Mouse (Mus musculus) left cerebral cortex, adult 18-20 months (tissue): ENCODE data around the gene Armc10. TPM values are rescaled to one million over a fixed set of nuclear protein-coding genes. Genes with fewer than 3 reads are reported as not detected.
A peak's percentile ranks its signal among the peaks of the same experiment; 100 is the strongest.
"Not testable (repeated sequence)": the region's sequence is repeated elsewhere in the genome, so short reads cannot be mapped to it uniquely, and the experiment has no call there.

Source experiments
- DNase-seq, 2 experiments: peaks; one replicate each; pipeline ENCODE4 v3.0.0; 2021 to 2022; ENCODE audit warnings: low spot score in 2 of 2, mixed read lengths in 1 of 2
- long read RNA-seq, 2 experiments: library from polyadenylated mRNA; stranded (forward); transcript quantifications; one replicate each; pipeline ENCODE4 v2.0.0; 2021
- total RNA-seq, 2 experiments: library from RNA; stranded (reverse); gene quantifications; 2 replicates each; pipeline ENCODE4 v1.2.3; 2021

The Armc10 gene
- total RNA-seq: 10 to 100 TPM; 22.2 to 24.5 TPM
- long read RNA-seq, experiment 1, transcript Armc10-201 (6 exons, 2,221 nt): major isoform, 16 of 25 reads
- long read RNA-seq, experiment 1, partial matches to known transcripts: 1 of 25 reads
- long read RNA-seq, experiment 1, other reads (novel, unspliced or antisense): 6 of 25 reads
- long read RNA-seq, experiment 2, transcript Armc10-201 (6 exons, 2,221 nt): major isoform, 20 of 22 reads
- long read RNA-seq, experiment 2, partial matches to known transcripts: 2 of 22 reads
- long read RNA-seq, experiment 2, other reads (novel, unspliced or antisense): 0 of 22 reads

DNA sequence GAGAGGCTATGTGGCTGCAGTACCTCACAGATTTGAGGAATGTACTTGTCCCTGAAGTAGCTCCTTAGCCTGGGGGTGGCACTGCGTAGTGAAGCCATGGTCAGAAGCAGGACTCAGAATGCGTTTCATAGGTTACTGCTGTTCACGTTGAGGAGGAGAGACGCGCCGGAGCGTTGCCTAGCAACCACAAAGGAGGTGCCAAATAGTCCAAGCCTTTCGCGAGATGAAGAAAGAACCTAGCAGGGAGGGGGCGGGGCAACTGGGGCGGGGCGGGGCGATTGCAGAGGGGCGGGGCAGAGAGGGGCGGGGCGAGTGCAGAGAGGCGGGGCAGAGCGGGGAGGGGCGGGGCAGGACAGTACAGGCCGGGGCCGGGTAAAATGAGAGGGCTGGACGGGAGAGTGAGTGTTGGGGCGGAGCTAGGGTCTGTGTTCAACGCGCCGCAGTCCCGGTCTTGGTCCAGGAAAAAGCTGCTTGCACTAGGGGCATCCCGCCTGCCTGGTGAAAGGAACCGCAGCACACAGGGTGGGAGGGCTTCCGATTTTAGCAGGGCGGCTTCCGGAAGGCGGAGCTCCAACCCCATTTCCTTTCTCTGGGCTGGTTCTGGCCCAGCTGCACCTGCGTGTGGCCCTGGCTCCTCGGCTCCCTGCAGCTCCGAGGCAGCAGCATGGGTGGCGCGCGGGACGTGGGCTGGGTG, at the start of gene Armc10, which contains the start of gene Fbxl13:
Armc10 (plus strand) TSS at position 375 of the 694 bp plus-strand sequence.
Fbxl13 (minus strand) TSS at position 196 of the 694 bp plus-strand sequence.
- DNase-seq: peak; percentile 84 to 88

- not testable (repeated sequence) for DNase-seq
Measured at GRCm38 (mm10) chr5:21599536-21599935, 46.1 kb upstream of the Armc10 start.

DNA sequence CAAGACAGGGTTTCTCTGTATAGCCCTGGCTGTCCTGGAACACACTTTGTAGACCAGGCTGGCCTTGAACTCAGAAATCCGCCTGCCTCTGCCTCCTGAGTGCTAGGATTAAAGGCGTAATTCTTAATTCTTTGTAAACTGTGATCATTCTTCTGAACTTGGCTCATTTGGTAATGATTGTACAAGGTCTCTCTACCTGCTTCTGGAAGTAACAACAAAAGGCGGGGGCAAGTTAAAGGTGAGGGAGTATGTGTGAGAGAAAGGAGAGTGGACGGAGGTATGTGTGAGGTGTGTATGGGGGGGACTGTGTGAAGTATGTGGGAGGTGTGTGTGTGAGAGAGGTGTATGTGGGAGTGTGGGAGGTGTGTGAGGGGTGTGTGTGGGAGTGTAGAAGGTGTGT, 45.7 kb upstream of the Armc10 start:
- DNase-seq: no peak

- no peak for DNase-seq
Measured at GRCm38 (mm10) chr5:21605936-21606335, 39.7 kb upstream of the Armc10 start.

DNA sequence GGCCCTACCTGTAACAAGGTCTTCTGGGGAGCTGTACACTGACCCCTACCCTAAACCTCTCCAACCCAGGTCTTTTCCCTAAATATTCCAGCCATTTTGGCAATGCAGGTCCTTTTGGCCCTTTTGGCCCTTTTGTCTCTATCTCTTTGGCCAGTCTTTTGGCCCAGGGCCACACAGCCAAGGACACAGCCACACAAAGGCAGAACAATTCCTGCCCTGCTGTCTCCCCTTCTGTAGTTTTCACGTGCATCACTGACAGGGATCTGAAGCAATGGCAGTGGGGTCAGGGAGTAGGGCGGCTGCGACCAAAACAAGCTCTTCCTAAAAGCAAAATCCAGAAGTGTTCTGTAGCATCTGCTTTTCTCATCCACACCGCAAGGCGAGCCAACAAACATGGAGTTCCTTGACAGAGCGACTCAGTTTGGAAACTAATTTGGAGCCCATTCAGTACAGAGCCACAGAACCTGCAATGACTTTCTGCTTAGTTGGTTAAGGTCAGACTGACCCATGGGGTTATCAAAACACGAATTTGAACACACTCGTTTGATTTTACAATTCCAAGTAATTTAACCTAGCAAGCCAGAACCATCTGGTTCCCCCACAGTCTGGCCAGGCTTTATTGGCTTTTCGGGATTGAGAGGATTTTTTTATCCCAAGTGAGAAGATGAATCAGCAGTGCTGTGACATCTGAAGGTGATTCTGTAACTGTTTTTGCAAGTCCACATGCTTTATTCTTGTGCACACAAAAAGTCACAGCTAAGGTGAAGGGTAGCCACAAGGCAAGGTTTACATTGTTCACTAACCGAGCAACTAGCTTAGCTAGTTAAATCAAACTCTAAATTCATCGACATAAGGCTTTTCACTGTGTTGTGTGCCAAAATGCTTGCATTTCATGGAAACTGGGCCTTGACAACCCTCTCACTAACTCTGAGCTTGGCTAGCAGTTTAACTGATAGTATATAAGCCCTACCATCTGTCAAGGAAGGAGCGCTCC, 37.0 kb upstream of the Armc10 start:
- DNase-seq: peak; percentile 11 to 44

GRCm38 (mm10) chr5:21610996-21611395, 34.6 kb upstream of the Armc10 start:
- no peak for DNase-seq

DNA sequence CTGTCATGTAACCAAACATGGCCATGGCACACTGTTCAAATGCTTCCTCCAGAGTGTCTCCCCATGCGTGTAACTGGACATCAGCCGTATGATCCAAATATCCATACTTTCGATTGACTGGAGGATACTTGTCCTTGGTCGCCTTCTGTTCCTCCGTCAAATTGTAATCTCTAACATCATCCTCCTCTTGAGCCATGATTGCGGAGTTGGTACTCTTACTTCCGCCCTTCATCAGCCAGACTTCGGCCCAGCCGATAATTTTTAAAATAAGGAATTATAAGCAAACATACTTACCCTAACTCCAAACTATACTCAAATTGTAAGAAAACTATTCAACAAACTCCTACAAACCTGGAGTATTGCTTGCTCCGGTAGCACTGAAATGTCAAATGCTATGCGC, 31.3 kb upstream of the Armc10 start:
- not testable (repeated sequence) for DNase-seq

DNA sequence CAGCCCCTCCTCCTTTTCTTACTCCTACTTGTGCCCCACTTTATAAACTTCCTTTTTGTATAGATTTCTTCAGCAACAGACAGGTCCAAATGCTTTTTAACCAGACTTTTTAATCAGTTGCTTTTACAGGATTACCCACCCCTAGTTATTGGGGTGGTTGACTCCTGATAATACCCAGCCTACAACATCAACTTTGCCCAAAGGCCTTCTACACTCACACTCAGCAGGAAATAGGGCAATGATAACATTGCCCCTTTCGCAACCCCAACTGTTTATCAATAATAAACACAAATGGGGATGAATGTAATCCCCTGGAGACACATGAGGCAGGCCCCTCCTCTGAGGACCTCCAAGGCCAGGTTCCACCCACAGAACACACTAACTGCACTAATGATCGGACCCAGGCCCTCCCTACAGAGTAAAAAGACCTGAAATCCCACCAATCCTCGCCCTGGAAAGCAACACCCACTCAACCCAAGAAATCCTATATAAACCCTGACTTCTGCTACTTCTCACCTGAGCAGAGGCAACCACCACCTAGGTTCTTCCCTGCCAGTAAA, 29.1 kb upstream of the Armc10 start:
- no peak for DNase-seq

GRCm38 (mm10) chr5:21625916-21626315, 19.7 kb upstream of the Armc10 start:
- DNase-seq: no peak

GRCm38 (mm10) chr5:21640961-21641360, 4.7 kb upstream of the Armc10 start:
- peak; percentile 56 to 75 for DNase-seq

DNA sequence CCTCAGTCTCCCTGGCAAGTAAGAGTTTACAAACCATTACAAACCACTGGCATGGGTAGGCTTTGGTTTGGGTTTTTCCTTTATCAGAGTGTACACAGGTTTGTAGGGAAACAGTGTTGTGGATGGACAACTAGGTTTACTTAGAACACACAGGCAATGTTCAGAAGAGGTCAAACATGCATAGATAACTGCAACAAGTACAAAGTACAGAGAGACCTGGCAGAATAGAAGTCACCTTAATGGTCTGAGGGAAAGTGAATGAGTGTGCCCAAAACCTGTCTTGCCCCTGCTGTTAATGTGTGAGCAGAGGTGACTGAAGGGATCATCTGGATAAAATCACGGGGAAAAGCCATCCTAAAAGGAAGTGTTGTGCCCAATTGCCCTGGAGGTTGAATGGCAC, 2.0 kb upstream of the Armc10 start:
- DNase-seq: no peak

- no peak for DNase-seq
Measured at GRCm38 (mm10) chr5:21644891-21645438, 648 bp upstream of the Armc10 start.

GRCm38 (mm10) chr5:21646133-21646491, 499 bp downstream of the Armc10 start:
- DNase-seq: no peak

DNA sequence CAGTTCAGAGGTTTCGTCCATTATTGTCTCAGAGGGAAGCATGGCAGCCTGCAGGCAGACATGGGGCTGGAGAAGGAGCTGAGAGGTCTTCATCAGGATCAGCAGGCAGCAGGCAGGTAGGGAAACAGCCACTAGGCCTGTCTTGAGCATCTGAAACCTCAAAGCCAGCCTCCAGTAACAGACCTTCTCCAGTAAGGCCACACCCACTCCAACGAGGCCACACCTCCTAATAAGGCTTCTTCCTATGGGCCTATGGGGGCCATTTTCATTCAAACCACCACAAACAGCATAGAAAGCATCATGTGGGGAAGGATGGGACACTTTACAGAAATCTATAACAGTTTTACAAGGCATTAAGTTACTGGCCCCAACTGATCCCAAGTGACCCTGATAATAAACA, 5.1 kb downstream of the Armc10 start:
- DNase-seq: no peak

- DNase-seq: no peak
Measured at GRCm38 (mm10) chr5:21651885-21652612, 6.4 kb downstream of the Armc10 start.

GRCm38 (mm10) chr5:21656912-21657311, 11.3 kb downstream of the Armc10 start:
- no peak for DNase-seq

GRCm38 (mm10) chr5:21658038-21658437, 12.4 kb downstream of the Armc10 start:
- DNase-seq: no peak

DNA sequence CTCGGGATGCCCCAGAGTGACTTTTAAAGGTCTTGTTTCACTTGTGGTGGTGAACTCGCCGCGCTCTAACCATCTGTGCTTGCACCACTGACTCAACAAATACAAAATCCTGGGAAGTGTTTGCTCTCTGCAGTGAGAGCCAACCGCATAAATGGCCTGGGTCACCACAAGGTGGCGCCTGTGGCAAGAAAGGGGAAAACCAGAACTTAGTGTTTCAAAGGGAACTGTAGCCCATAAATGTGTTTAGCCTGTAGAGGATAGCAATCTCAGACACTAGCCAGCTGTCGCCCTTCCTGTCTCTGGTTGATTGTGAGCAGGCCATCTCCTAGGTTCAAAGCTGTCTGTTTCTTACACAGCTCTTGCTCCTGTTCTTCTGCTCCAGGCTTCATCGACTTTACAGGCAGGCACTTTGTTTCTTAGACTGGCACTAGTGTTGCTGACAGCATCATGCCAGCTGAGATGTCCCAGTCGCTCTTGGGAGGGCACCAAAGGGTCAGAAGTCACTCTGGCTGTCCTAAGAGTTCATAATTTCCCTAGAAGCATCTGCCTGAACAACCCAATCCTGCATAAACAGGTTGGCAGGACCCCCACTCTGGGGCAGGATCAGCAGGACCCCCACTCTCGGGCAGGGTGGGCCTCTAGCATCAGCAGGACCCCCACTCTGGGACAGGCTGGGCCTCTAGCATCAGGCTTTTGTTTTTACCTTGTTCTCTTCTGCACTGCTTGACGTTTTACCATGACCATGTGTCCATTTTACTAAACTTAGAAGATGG, 13.2 kb downstream of the Armc10 start:
- peak; percentile 85 to 89 for DNase-seq

DNA sequence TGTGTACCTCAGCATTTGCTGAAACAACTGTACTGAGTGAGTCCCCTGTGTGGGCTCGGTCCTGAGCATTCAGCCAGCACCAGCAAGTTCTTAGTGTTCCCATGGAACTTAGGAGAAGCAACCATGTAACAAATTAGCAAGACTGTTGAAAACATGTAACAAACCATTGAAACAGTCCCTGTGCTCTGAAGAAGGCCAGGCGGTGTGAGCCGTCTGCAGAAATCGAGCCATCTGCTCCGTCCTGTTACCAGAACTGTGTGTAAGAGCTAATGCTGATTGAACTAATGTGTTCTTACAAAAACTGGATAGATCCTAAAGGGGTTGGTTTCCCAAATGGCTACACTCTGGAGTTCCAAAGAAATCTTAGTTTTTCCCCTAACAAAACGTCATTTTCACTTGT, 15.2 kb downstream of the Armc10 start:
- no peak for DNase-seq
